Mouse (Mus musculus) CH12.LX (cell line): ENCODE measurements around the gene 1810049J17Rik. TPM values are rescaled to one million over a fixed set of nuclear protein-coding genes. Genes with fewer than 3 reads are reported as not detected.

Experiments
- DNase-seq: peaks from one replicate; pipeline ENCODE4 v3.0.0-alpha.2; 2013; ENCODE audit errors: extremely low read depth
- H3K27ac ChIP-seq: 2 replicates; pipeline ENCODE4 v1.5.1; 2012; ENCODE audit warnings: low read depth, mild to moderate bottlenecking, control low read depth, moderate library complexity; ENCODE audit not compliant: insufficient read depth
- H3K27me3 ChIP-seq: replicated peaks from 2 replicates; pipeline ENCODE3; 2012; ENCODE audit warnings: inconsistent platforms
- H3K36me3 ChIP-seq, 2 experiments: replicated peaks in 1 of 2; 2 replicates each; pipeline versions ENCODE3 to v1.6.1; 2012; ENCODE audit warnings: inconsistent platforms in 1 of 2, low read length in 1 of 2, mild to moderate bottlenecking in 1 of 2, mixed read lengths in 1 of 2, moderate library complexity in 1 of 2; ENCODE audit not compliant: control insufficient read depth in 1 of 2, insufficient read depth in 1 of 2
- H3K4me1 ChIP-seq, 2 experiments: 2 replicates each; pipeline ENCODE4 v1.6.1; 2012; ENCODE audit warnings: inconsistent platforms in 1 of 2, moderate library complexity in 1 of 2; ENCODE audit not compliant: insufficient read depth in 2 of 2, control insufficient read depth in 1 of 2
- H3K4me2 ChIP-seq: 2 replicates; pipeline ENCODE4 v1.6.1; 2012; ENCODE audit warnings: low read depth, mild to moderate bottlenecking, control low read depth; ENCODE audit not compliant: poor library complexity, insufficient read depth, severe bottlenecking
- H3K4me3 ChIP-seq, 3 experiments: fragments of 150-350 bp in 1 of 3; sonication (generic) in 1 of 3; replicated peaks in 1 of 3; 2 replicates each; pipeline versions ENCODE3 to v1.5.1; 2011 to 2012; ENCODE audit warnings: low read depth in 2 of 3, low read length in 2 of 3, mild to moderate bottlenecking in 2 of 3, moderate library complexity in 2 of 3, control low read depth in 1 of 3, improper control_type of control experiment in 1 of 3, inconsistent platforms in 1 of 3, mixed read lengths in 1 of 3; ENCODE audit not compliant: poor library complexity in 1 of 3
- H3K79me2 ChIP-seq: replicated peaks from 2 replicates; pipeline ENCODE4 v1.6.1; 2012; ENCODE audit warnings: mild to moderate bottlenecking, moderate library complexity; ENCODE audit not compliant: control insufficient read depth, poor library complexity, insufficient read depth, severe bottlenecking; ENCODE audit errors: extremely low read depth
- H3K9ac ChIP-seq: 2 replicates; pipeline ENCODE4 v1.6.1; 2012; ENCODE audit warnings: low read depth, mild to moderate bottlenecking, control low read depth, moderate library complexity; ENCODE audit not compliant: insufficient read depth
- H3K9me3 ChIP-seq: replicated peaks from 2 replicates; pipeline ENCODE3; 2012; ENCODE audit warnings: low read length, inconsistent platforms, mixed read lengths
- BHLHE40 ChIP-seq: IDR thresholded peaks from 2 replicates; pipeline ENCODE4 v1.6.1; 2011; ENCODE audit warnings: mild to moderate bottlenecking, low read depth, low read length, improper control_type of control experiment
- CHD2 ChIP-seq: IDR thresholded peaks from 2 replicates; pipeline ENCODE4 v1.6.1; 2011; ENCODE audit warnings: low read length, improper control_type of control experiment
- CTCF ChIP-seq, 2 experiments: IDR thresholded peaks in 1 of 2; conservative IDR thresholded peaks in 1 of 2; 2 replicates each; pipeline ENCODE4 v1.5.1; 2011 to 2012; ENCODE audit warnings: low read depth in 2 of 2, low read length in 2 of 2, improper control_type of control experiment in 1 of 2, inconsistent platforms in 1 of 2, mild to moderate bottlenecking in 1 of 2, moderate library complexity in 1 of 2
- EP300 ChIP-seq: IDR thresholded peaks from 2 replicates; pipeline ENCODE4 v1.6.1; 2011; ENCODE audit warnings: low read length, improper control_type of control experiment
- ETS1 ChIP-seq: conservative IDR thresholded peaks from 2 replicates; pipeline ENCODE4 v1.6.1; 2012; ENCODE audit warnings: low read depth, mild to moderate bottlenecking, inconsistent platforms, low read length, improper control_type of control experiment, moderate library complexity
- HCFC1 ChIP-seq: IDR thresholded peaks from 2 replicates; pipeline ENCODE4 v1.6.1; 2012; ENCODE audit warnings: low read depth, mild to moderate bottlenecking, inconsistent platforms, low read length, improper control_type of control experiment
- JUND ChIP-seq: conservative IDR thresholded peaks from 2 replicates; pipeline ENCODE4 v1.6.1; 2011; ENCODE audit warnings: low read depth, low read length, improper control_type of control experiment
- KAT2A ChIP-seq: IDR thresholded peaks from 2 replicates; pipeline ENCODE4 v1.6.1; 2012; ENCODE audit warnings: low read length, improper control_type of control experiment, inconsistent platforms; ENCODE audit not compliant: insufficient replicate concordance
- MAFK ChIP-seq: IDR thresholded peaks from 2 replicates; pipeline ENCODE4 v1.6.1; 2011; ENCODE audit warnings: low read length, improper control_type of control experiment; ENCODE audit not compliant: insufficient replicate concordance
- MAX ChIP-seq: IDR thresholded peaks from 2 replicates; pipeline ENCODE4 v1.6.1; 2011; ENCODE audit warnings: low read length, improper control_type of control experiment
- MXI1 ChIP-seq: IDR thresholded peaks from 2 replicates; pipeline ENCODE4 v1.6.1; 2011; ENCODE audit warnings: mild to moderate bottlenecking, low read depth, low read length, improper control_type of control experiment
- NELFE ChIP-seq: IDR thresholded peaks from 2 replicates; pipeline ENCODE4 v1.6.1; 2011; ENCODE audit warnings: low read depth, low read length, improper control_type of control experiment
- NRF1 ChIP-seq: IDR thresholded peaks from 2 replicates; pipeline ENCODE4 v1.6.1; 2014; ENCODE audit warnings: low read depth, mild to moderate bottlenecking, inconsistent platforms, low read length, improper control_type of control experiment, moderate library complexity
- POLR2A ChIP-seq: IDR thresholded peaks from 2 replicates; pipeline ENCODE4 v1.6.1; 2011; ENCODE audit warnings: low read depth, mild to moderate bottlenecking, improper control_type of control experiment, low read length
- RAD21 ChIP-seq: IDR thresholded peaks from 2 replicates; pipeline ENCODE4 v1.6.1; 2011; ENCODE audit warnings: low read depth, mild to moderate bottlenecking, low read length, improper control_type of control experiment, moderate library complexity
- TBP ChIP-seq: conservative IDR thresholded peaks from 2 replicates; pipeline ENCODE4 v1.6.1; 2011; ENCODE audit warnings: low read depth, low read length, improper control_type of control experiment
- TCF12 ChIP-seq: IDR thresholded peaks from 2 replicates; pipeline ENCODE4 v1.6.1; 2014; ENCODE audit warnings: low read depth, mild to moderate bottlenecking, inconsistent platforms, low read length, improper control_type of control experiment
- USF1 ChIP-seq: IDR thresholded peaks from 2 replicates; pipeline ENCODE4 v1.6.1; 2014; ENCODE audit warnings: low read depth, mild to moderate bottlenecking, inconsistent platforms, low read length, improper control_type of control experiment
- USF2 ChIP-seq: conservative IDR thresholded peaks from 2 replicates; pipeline ENCODE4 v1.6.1; 2011; ENCODE audit warnings: low read depth, low read length, improper control_type of control experiment
- ZC3H11A ChIP-seq: IDR thresholded peaks from 2 replicates; pipeline ENCODE4 v1.6.1; 2012; ENCODE audit warnings: low read depth, mild to moderate bottlenecking, inconsistent platforms, low read length, improper control_type of control experiment
- ZMIZ1 ChIP-seq: IDR thresholded peaks from 2 replicates; pipeline ENCODE4 v1.6.1; 2012; ENCODE audit warnings: low read depth, mild to moderate bottlenecking, inconsistent platforms, low read length, improper control_type of control experiment
- ZNF384 ChIP-seq: IDR thresholded peaks from 2 replicates; pipeline ENCODE4 v1.6.1; 2012; ENCODE audit warnings: low read depth, low read length, improper control_type of control experiment, inconsistent platforms
- dilution Hi-C: fragments of 300-500 bp; cut with MboI; formaldehyde crosslinking; loops from 2 replicates; pipeline ENCODE4 v1.14.3; 2020; ENCODE audit warnings: low sequenced_read_pairs; ENCODE audit not compliant: extremely low pct_unique_long_range_greater_than_20kb, extremely low pct_ligation_motif_present
- in situ Hi-C: fragments of 300-500 bp; cut with MboI; formaldehyde crosslinking; loops from 3 replicates; pipeline ENCODE4 v1.14.3; 2019; ENCODE audit warnings: low sequenced_read_pairs, low pct_ligation_motif_present, low pct_unique_long_range_greater_than_20kb, mixed read lengths
- polyA plus RNA-seq: library from polyadenylated mRNA; unstranded; fragments of >175 nt; gene quantifications from 2 replicates; pipeline ENCODE4 v1.2.1, GENCODE M21; 2012; ENCODE audit warnings: low read depth; ENCODE audit not compliant: insufficient read length
- total RNA-seq, 2 experiments: library from RNA; depleted of rRNA; stranded (reverse); fragments of 300-350 nt in 1 of 2; fragments of >200 nt in 1 of 2; gene quantifications; 2 replicates each; pipeline ENCODE4 v1.2.3; 2012 to 2014

Gene 1810049J17Rik
- total and polyA plus RNA-seq, 3 experiments = 17.6 TPM; not detected in 2

- no peak for DNase-seq
- H3K4me2 ChIP-seq = no peak overlapping the region
- H3K36me3 ChIP-seq = no peaks in the 10 kb centered on the region
- TF ChIP-seq USF2 = no peak
- TF ChIP-seq MAX = no peak
- TF ChIP-seq BHLHE40 = no peak
- no peak for TF ChIP-seq ZMIZ1
- TF ChIP-seq TBP = no peak
- TF ChIP-seq MAFK = no peak
- no peak for TF ChIP-seq NRF1
- TF ChIP-seq CTCF (conservative IDR thresholded peaks at IDR 0.05 in 1 of 2, IDR thresholded peaks at IDR 0.05 in 1 of 2; ENCODE audit: low read depth in 2 of 2, low read length in 2 of 2) = no peak
- TF ChIP-seq ZNF384 = no peak
- no peak for TF ChIP-seq KAT2A
- no peak for TF ChIP-seq USF1
- H3K4me1 ChIP-seq = no peaks in the 10 kb centered on the region
- no peak overlapping the region for H3K4me3 ChIP-seq
- no peak overlapping the region for H3K27ac ChIP-seq
- dilution Hi-C loops (loop anchor here (25.0 kb wide), 1 partner anchor 98 kb away; no protein-coding TSS in a partner anchor), in situ Hi-C loops (no loop called here)
- H3K79me2 ChIP-seq = no peaks in the 10 kb centered on the region
- no peak overlapping the region for H3K9ac ChIP-seq
- H3K9me3 ChIP-seq = peaks cover 10% of the 10 kb centered on the region
- H3K27me3 ChIP-seq = no peaks in the 10 kb centered on the region
These were observed 36.2 kb downstream of the 1810049J17Rik start for GRCm38 (mm10) chr15:12285535-12285809.

GRCm38 (mm10) chr15:12284794-12285534 lies 36.7 kb downstream of the 1810049J17Rik start:
- in situ Hi-C loops (no loop called here), dilution Hi-C loops (loop anchor here (25.0 kb wide), 1 partner anchor 98 kb away; no protein-coding TSS in a partner anchor)
- H3K27ac ChIP-seq = no peak overlapping the region
- H3K27me3 ChIP-seq = no peaks in the 10 kb centered on the region
- no peaks in the 10 kb centered on the region for H3K4me1 ChIP-seq
- H3K4me2 ChIP-seq = no peak overlapping the region
- DNase-seq = no peak
- TF ChIP-seq ZNF384 (no peak), POLR2A (no peak), NELFE (no peak), CHD2 (no peak), ZC3H11A (no peak)
- no peak overlapping the region for H3K9ac ChIP-seq
- H3K9me3 ChIP-seq = peaks cover 10% of the 10 kb centered on the region
- H3K36me3 ChIP-seq = no peaks in the 10 kb centered on the region
- no peak overlapping the region for H3K4me3 ChIP-seq
- H3K79me2 ChIP-seq = no peaks in the 10 kb centered on the region

- Histone ChIP-seq H3K79me2 (no peaks in the 10 kb centered on the region), H3K4me1 (peaks cover 0 to 5% of the 10 kb centered on the region in 2 experiments; a peak in 1 of 4 replicates), H3K36me3 (no peaks in the 10 kb centered on the region), H3K4me3 (no peak overlapping the region), H3K9me3 (peaks cover 7% of the 10 kb centered on the region), H3K9ac (no peak overlapping the region), H3K27ac (no peak overlapping the region), H3K4me2 (no peak overlapping the region), H3K27me3 (no peaks in the 10 kb centered on the region)
- in situ Hi-C loops = no loop called here
- dilution Hi-C loops = loop anchor here (25.0 kb wide), 1 partner anchor 93 kb away; no protein-coding TSS in a partner anchor
- DNase-seq = no peak
- TF ChIP-seq ETS1 (no peak), RAD21 (no peak), EP300 (no peak), HCFC1 (no peak), USF1 (no peak), CHD2 (no peak), ZC3H11A (no peak), TBP (no peak), ZMIZ1 (no peak), ZNF384 (no peak), JUND (no peak), TCF12 (no peak), POLR2A (no peak), MXI1 (no peak), USF2 (no peak)
These were observed 41.9 kb downstream of the 1810049J17Rik start for GRCm38 (mm10) chr15:12279816-12280215.
